Mouse (Mus musculus): ENCODE data around the gene Hoxb13.

The Hoxb13 gene

DNA sequence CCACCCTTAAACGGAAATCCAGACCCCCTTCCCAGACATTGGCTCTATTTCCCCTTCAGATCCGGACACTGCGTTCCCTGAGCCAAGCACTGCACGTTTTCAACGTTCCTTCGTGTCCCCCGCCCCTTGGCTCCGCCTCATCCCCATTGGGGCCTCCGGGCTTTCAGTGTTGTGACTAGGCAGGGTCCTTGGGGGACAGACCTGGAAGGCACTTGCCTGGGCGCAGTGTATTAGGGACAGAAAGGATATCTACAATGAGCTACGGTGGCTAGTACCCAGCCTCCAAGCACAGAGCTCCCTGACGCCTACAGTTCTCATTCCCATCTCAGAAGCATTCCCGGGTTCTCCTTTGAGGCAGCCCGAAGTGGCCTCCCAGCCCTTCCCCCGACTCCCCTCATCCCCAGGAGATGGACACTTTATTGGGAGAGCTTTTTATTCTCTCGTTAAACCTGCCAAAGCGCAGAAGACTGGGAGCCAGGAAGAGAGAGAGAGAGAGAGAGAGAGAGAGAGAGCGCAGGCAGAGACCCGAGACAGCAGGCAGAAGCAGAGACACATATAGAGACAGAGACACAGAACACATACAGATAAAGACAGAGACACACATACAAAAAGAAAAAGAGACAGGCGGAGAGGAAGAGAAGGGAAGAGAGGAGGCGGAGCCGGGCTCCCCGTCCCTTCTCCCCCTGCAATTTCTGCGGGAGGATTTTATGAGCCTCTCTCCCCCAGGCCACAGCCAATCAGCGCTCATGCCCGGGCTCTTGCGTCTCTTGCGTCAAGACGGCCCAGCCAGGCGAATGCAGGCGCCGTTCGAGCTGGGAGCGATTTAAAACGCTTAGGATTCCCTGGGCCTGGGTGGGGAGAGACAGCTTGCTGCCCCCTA, at the start of gene Hoxb13:
Gene Hoxb13 (plus strand): TSS at position 796 of the 880 bp plus-strand sequence.
- peak; percentile 50 for DNase-seq (ENCODE audit: low spot score)

DNA sequence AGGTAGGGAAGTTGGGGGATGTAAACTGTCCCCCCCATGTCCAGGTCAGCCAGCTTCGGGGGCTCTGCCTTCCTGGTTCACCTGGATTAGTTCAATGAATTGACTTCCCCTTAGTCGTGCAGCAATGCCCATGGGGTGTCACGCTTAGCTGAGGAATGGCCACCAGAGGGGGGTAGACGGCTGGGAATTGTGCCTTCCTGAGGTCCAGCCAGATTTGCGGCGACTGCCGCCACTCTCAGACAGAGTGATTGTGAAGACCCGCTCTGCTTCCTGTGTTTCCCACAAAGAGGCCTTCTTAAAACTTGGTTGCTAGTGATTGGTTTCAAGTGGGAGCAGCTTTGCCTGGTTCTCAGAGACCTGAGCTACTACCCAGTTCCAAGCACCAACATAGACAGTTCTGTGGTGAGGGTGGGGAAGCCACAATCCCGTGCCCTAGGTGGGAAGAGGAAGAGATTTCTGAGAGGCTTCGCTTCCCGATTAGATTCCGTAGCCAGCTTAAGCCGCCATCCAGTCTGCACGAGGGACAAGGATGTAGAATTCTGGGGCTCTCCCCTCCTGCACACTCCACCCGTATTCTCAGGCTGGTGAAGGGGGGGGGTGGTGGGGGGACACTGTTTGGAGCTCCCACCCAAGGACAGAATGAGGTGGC, 48.4 kb upstream of the Hoxb13 start:
- peak; percentile 66 for DNase-seq (ENCODE audit: low spot score)

DNA sequence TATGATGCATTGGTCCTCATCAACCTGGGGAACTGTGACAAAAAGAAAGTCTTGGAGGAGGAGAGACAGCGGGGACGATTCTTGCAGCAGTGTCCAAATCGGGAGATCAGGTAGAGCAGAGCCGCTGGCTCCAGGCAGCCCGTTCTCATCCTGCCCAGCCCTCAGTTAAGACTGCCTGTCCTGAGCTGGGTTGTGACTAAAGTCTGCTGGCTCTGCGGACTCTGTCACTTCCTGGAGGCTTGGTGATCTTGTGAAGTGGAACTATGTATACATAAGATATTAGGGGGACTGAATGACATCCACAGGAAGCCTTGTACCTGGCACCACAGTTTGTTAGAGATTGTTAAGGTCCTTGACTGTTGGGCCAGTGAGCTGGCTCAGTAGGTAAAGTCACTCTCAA, 46.6 kb upstream of the Hoxb13 start:
- DNase-seq (ENCODE audit: low spot score), result no peak

- DNase-seq (ENCODE audit: low spot score), result no peak
Measured at GRCm38 (mm10) chr11:96164769-96165168, 29.3 kb upstream of the Hoxb13 start.

GRCm38 (mm10) chr11:96168125-96168524, 26.0 kb upstream of the Hoxb13 start:
- DNase-seq (ENCODE audit: low spot score), result no peak

GRCm38 (mm10) chr11:96169016-96169415, 25.1 kb upstream of the Hoxb13 start:
- DNase-seq (ENCODE audit: low spot score), result no peak

- DNase-seq (ENCODE audit: low spot score), result no peak
Measured at GRCm38 (mm10) chr11:96170711-96171379, 23.3 kb upstream of the Hoxb13 start.

- no peak for DNase-seq (ENCODE audit: low spot score)
Measured at GRCm38 (mm10) chr11:96171601-96172000, 22.5 kb upstream of the Hoxb13 start.

DNA sequence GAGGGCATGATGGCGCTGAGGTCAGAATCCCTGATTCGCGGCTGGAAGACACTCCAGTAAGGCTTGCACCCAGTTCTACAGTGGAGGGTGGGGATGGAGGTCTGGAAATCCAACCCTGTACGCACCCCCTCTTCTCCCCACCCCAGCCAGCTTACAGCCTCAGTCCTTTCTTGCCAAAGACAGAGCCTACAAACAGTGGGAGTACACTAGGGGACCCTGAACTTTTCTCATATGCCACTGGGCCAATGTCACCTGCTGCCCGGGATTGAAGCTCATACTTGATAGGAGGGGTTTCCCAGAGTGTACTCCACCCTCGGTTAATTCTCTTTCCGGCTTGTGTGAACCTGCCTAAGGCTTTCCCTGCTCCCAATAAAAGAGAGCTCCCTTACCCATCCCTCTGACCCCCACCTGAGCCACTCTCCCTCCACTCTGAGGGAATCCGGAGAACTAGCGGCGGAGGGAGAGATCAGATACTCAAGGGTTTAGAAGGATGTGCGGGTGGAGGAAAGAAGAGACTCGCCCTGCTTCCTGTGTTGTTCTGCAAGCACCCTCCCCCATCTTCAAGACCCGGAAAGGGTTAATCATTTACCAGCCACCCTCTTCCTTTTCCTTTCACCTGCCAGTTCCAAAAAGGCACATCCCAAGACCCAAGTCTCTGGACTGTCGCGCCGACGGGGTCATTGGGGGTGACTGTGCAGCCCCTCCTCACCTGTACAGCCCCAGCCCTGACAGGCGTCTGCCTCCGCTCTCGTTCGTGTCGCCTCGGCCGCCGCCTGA, 21.4 kb upstream of the Hoxb13 start:
- DNase-seq (ENCODE audit: low spot score), result peak; percentile 66

GRCm38 (mm10) chr11:96173288-96173840, 20.8 kb upstream of the Hoxb13 start:
- DNase-seq (ENCODE audit: low spot score), result no peak

DNA sequence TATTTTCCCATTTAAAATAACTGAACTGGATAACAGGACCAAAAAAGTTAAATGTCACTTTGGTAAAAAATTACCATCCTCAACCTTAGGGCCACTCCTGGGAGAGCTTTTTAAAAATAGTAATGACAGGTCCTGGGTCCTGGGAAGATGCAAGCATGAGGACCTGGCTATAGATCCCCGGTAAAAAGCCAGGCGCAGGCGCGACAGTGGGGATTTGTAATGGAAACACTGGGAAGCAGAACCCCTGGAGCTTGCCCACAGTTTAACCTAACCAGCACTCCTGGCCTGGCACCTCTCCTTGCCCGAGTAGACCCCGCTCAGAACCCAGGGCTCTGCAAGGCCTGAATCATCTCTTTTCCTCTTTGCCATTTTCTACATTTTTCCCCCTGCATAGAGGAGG, 19.2 kb upstream of the Hoxb13 start:
- DNase-seq (ENCODE audit: low spot score), result no peak

DNA sequence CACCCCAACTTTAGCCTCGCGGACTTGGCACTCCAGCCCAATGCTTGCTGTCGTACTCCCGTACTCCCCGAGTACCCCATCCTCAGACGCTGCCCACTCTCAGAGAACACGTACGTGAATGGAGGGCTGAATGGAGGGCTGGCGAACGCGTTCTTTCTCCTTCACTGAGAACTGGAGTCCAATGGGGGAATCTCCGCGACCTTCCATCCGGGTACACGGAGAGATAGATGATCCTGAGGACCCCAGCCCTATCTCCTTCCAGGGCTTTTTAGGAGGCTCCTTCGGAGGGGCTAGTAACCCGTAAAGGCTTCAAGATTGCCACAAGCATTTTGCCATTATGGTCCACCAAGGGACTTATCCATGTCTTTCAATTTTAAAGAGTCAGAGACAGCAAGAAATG, 18.6 kb upstream of the Hoxb13 start:
- DNase-seq (ENCODE audit: low spot score), result no peak

DNA sequence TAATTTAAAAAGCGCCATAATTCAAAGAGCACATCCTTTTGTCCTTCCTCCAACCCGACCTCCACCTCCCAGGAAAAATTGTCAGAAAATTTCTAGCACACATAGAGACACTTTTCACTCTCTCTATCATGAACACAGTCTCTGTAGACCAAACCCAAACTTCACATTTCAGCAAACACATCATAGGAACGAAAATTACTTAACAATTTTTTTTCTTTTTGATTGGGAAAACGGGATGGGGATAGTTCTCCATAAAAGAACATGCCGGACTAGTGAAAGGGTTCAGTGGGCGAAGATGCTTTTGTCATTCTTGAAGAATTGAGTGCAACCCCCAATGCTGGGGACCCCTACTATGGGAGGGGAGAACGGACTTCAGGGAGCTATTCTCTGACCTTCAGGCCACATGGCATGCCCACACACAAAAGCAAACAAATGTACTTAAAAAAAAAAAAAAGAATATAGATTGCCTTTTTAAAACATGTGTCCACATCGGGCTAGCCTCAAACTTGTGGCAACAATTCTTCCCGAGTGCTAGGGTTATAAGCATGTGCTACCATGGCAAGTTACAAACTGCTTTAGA, 18.1 kb upstream of the Hoxb13 start:
- no peak for DNase-seq (ENCODE audit: low spot score)

DNA sequence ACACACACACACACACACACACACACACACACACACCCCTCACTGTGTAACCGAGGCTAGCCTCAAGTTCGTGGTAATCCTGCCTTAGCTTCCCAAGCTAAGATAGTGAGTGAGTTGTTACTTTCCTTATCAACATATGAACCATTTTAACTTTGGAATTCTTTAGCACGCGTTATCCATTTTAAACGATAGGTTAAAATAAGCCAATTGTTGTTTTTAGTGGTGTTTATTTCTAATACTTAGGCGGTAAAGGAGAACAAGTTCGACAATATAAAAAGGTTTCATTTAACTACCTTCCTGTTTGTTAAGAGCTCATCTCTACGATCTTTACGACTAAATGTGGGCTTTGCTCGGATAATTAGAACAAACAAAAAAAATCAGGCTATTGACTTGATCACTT, 17.3 kb upstream of the Hoxb13 start:
- no peak for DNase-seq (ENCODE audit: low spot score)

DNA sequence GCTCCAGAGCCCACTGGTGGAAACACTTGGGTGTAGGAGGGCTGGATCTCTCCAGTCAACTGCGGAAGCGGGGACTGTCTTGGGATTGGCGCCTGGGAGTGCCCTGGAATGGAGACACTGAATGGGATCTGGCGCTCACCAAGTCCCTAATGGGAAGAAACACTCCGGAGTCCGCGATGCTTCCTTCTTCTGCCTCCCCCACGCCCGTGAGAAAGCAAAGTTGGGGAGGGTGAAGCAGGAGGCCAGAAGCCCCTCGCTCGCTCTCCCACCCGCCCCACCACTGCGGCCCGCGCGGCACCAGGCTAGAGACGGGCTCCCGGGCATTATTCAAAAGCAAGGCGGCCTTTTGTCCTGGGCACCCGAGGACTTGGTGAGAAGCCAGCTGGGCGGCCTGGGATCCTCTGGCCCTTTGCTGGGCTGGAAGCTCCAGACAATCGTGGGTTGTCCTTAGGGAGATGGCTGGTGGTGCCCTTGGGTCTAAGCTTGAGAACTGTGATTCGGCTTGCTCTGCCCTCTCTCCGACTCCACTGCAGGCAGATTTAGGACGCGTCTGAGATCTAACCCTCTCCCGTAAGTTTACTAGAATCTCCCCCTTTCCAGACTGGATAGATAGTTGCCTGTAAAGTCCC, 16.5 kb upstream of the Hoxb13 start:
- no peak for DNase-seq (ENCODE audit: low spot score)

GRCm38 (mm10) chr11:96178356-96178755, 15.8 kb upstream of the Hoxb13 start:
- no peak for DNase-seq (ENCODE audit: low spot score)

GRCm38 (mm10) chr11:96178911-96179503, 15.1 kb upstream of the Hoxb13 start:
- no peak for DNase-seq (ENCODE audit: low spot score)

DNA sequence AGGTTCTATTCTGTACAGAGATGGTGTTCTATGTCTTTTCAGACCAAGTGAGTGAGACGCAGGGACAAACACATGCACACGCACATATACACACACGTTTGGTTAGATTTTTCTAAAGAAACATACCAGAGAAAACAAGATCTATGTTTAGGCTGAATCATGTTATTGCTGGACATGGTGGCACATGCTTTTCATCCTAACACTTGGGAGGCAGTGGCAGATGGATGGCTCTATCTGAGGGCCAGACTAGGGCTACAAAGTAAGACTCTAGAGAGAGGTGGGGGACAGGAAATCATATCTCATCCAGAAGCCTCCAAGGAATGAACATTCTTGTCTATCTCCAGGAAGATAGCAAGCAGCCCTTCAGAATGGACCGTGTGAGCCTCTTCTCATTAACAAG, 13.1 kb upstream of the Hoxb13 start:
- no peak for DNase-seq (ENCODE audit: low spot score)

DNA sequence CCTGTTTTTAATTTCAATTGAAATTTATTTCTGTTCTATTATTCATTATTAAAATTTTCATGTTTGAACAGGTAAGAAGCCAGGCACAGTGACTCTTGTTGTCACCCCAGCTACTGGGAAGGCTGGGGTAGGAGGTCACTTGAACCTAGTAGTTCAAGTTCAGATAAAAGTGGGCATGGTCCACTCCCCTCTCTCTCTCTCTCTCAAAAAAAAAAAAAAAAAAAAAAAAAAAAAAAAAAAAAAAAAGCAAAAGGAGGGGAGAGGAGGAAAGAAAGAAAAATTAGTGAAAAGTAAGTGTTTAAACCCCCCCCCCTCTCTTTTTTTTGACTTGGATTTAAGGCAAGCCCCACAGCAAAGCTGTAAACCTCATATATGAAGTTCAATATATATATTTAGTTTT, 9.9 kb upstream of the Hoxb13 start:
- DNase-seq (ENCODE audit: low spot score), result no peak

DNA sequence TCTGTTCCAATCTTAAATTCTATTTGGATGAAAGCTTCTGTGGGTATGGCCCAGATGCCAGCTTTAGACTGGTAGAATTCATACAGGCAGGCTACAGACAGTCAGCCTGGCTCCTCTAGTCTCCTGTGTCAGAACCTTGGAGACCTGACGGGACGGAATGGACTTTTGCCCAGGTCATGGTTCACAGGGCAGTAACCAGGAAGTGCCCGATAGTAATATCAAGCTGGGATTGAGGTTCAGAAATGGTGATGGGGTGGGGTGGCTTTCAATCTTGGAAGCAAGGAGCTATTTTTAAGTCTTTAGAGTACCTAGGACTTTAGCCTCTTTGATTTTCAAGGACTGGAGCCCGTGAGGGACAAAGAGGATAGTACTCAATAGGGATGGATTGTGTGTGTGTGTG, 6.8 kb upstream of the Hoxb13 start:
- DNase-seq (ENCODE audit: low spot score), result no peak
